Mouse (Mus musculus): Measurements from ENCODE around the gene Phb. TPM values are rescaled to one million over a fixed set of nuclear protein-coding genes. Genes with fewer than 3 reads are reported as not detected.
A peak's percentile ranks its signal among the peaks of the same experiment; 100 is the strongest.

The Phb gene
- total RNA-seq, 2 experiments from 2014 or later = 179 to 189 TPM

GRCm38 (mm10) chr11:95704032-95704969, 37.5 kb downstream of the Phb start:
- ATAC-seq (replicated peaks; ENCODE audit: low FRiP score, low TSS enrichment, poor library complexity, severe bottlenecking) = no peak

- ATAC-seq (replicated peaks; ENCODE audit: low FRiP score, low TSS enrichment, poor library complexity, severe bottlenecking) = no peak
These were observed 38.2 kb downstream of the Phb start for GRCm38 (mm10) chr11:95704970-95705330.

DNA sequence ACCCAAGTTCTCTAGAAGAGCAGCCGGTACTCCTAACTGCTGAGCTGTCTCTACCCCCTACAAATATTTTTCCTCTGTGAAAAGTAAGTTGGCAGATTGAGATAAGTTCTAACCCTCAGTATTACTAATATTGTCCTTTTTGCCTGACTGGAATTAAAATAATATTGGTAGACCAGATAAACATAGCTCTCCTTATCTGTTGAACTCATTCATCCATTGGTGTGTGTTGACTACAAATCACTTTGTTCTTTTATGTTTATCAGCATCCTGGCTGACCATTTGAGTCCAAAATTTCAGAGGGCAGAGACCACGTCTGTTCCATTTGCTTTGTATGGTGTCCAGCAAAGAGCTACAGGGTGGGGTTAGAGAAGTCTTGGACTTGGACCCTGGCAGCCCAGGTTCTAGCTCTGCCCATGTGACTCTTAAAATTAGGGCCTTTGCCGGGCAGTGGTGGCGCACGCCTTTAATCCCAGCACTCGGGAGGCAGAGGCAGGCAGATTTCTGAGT, 42.8 kb downstream of the Phb start:
- no peak for ATAC-seq (replicated peaks; ENCODE audit: low FRiP score, low TSS enrichment, poor library complexity, severe bottlenecking)

DNA sequence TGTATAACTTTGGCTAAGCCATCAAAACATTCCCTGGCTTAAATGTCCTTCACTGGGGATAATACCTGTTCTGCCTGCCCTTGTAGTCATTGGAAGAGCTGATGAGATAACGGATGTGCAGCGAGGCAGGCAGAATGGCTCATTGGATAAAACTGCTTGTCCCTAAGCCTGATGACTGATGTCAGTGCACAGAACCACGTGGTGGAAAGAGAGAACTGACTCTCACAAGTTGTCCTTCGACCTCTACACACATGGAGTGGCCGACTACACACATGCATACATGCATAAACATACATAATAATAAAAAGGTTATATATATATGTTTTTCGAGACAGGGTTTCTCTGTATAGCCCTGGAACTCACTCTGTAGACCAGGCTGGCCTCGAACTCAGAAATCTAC, 43.7 kb downstream of the Phb start:
- no peak for ATAC-seq (replicated peaks; ENCODE audit: low FRiP score, low TSS enrichment, poor library complexity, severe bottlenecking)

DNA sequence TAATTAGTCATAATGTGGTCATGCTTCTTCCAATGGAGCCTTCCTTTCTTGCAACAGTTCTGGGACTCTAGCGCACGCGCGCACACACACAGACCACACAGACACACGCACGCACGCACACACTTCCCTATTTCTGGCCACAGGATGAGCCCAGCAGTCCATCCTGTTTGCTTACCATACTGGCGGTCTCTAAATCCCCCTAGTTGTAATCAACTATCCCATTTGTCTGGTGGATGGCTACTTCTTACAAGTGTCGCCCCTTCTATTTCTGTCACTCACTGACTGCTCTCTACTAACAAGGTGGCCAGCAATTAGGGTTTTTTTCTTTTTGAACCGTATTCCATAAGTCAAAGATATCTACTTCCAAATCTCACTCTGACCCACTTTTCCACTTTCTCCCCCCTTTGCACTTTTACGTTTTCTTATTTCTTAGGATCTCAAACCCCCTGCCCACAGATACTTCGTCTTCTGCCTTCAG, 45.4 kb downstream of the Phb start:
- no peak for ATAC-seq (replicated peaks; ENCODE audit: low FRiP score, low TSS enrichment, poor library complexity, severe bottlenecking)

DNA sequence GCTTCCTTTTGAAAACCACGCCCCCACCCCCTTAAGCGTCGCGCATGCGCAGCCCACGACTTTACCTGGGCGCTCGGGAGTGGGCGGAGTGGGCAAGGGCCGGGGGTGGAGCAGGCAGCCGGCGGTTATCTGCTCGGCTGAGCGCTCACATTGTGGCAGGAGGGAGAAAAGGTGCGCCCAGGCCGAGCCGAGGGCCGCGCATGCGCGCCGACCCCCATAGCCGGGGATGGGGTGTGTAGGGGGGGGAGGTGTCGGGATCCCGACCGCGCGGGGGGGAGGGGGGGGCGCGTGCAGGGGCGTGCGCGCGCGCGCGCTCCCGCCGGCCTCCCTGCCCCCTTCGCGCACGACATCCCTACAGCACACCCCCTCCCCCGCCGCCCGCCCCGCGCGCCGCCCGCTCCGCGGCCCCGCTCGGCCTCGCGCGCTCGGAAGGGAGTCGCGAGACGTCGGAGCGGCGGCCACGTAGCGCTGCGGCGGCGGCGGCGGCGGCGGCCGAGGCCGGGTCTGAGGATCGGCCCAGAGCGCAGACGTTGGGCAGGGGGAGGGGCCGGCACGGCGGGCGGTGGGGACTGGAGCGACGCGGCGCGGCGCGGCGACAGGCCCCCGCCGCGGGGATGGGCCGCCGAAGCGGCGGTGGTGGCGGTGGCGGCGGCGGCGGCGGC, 45.9 kb downstream of the Phb start, which contains the start of gene Zfp652:
Gene Zfp652, plus strand, starts transcription at position 111 of the 662 bp plus-strand sequence.
- peak; percentile 84 for ATAC-seq (replicated peaks; ENCODE audit: low FRiP score, low TSS enrichment, poor library complexity, severe bottlenecking)

DNA sequence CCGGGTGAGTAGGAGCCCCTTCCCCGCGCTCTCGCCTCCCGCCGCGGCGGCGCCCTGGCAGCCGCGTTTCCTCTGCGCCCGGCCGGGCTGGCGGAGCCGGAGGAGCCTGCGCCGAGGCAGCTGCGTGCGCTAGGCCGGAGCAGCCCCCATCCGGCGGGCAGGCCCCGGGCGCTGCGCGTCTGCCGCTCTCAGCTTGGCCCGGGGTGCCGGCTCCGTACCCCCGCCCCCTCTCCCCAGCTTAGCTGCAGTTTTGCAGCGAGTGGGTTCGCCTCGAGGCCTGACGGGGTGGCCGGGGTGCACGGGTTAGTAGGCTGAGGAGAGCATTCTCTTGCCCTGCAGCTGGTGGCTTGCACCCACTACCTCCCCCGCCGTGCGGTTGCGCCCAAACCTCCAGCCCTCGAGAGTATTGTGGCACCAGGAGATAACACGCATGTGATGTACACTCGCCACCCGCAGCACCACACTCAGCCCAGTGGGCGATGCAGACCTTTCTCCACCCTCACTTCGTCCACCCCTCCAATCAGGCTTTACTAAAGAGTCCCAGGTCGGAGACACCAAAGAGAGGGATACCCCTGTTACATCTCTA, 46.6 kb downstream of the Phb start:
- ATAC-seq (replicated peaks; ENCODE audit: low FRiP score, low TSS enrichment, poor library complexity, severe bottlenecking) = peak; percentile 82

- ATAC-seq (replicated peaks; ENCODE audit: low FRiP score, low TSS enrichment, poor library complexity, severe bottlenecking) = no peak; the same call in 1 of the 2 replicates
These were observed 47.1 kb downstream of the Phb start for GRCm38 (mm10) chr11:95713811-95714241.

GRCm38 (mm10) chr11:95714411-95714810, 47.7 kb downstream of the Phb start:
- no peak for ATAC-seq (replicated peaks; ENCODE audit: low FRiP score, low TSS enrichment, poor library complexity, severe bottlenecking)

DNA sequence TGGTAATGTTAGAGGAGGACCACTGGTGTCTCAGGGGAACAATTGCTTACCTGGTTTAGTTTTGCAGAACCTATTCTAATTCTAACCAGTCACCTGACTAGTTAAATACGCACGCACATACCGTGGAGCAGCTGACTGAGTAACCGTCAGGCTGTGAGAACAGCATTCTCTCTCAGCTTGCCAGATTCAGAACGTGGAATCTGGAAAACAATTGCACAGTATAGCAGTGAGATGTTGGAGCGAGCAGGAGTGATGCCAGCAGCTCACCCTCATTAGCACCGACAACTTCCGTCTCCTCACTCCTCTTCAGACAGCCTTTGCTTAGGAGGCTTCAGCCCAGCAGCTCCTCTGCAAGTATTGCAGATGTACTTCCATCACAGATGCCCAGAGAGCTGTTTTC, 49.4 kb downstream of the Phb start:
- ATAC-seq (replicated peaks; ENCODE audit: low FRiP score, low TSS enrichment, poor library complexity, severe bottlenecking) = no peak

DNA sequence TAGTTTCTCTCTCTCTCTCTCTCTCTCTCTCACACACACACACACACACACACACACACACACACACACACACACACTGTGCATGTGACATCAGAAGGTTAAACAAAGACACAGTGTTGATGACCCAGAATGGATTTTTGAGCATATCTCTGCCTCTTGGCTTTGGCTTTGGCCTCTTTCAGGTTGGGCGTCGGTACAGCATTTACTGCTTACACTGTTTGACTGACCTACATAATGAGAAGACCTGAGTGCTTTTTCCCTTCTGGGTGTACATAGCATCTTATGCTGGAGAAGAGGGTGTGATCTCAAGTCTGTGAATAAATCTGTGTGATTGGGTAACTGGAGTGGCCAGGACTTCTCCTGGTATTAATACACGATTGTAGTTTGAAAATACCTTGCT, 52.6 kb downstream of the Phb start:
- no peak for ATAC-seq (replicated peaks; ENCODE audit: low FRiP score, low TSS enrichment, poor library complexity, severe bottlenecking)

GRCm38 (mm10) chr11:95723287-95723686, 56.5 kb downstream of the Phb start, which contains the start of gene B130006D01Rik:
TSS of gene B130006D01Rik (plus strand) at chr11:95723587.
- ATAC-seq (replicated peaks; ENCODE audit: low FRiP score, low TSS enrichment, poor library complexity, severe bottlenecking) = no peak

GRCm38 (mm10) chr11:95724466-95724865, 57.7 kb downstream of the Phb start:
- ATAC-seq (replicated peaks; ENCODE audit: low FRiP score, low TSS enrichment, poor library complexity, severe bottlenecking) = no peak

- ATAC-seq (replicated peaks; ENCODE audit: low FRiP score, low TSS enrichment, poor library complexity, severe bottlenecking) = no peak
These were observed 59.4 kb downstream of the Phb start for GRCm38 (mm10) chr11:95726156-95726555.

GRCm38 (mm10) chr11:95727947-95728346, 61.2 kb downstream of the Phb start:
- ATAC-seq (replicated peaks; ENCODE audit: low FRiP score, low TSS enrichment, poor library complexity, severe bottlenecking) = no peak

- peak; percentile 48 for ATAC-seq (replicated peaks; ENCODE audit: low FRiP score, low TSS enrichment, poor library complexity, severe bottlenecking)
These were observed 62.5 kb downstream of the Phb start for GRCm38 (mm10) chr11:95728916-95729907.

Data from megakaryocyte-erythroid progenitor cell, adult 5-6 weeks (primary cell).